Mouse (Mus musculus): ENCODE results near the gene Rap2a. TPM values are rescaled to one million over a fixed set of nuclear protein-coding genes. Genes with fewer than 3 reads are reported as not detected.

Gene Rap2a
- polyA plus RNA-seq (2017; shearing (Covaris generic)) = 2.7 TPM

DNA sequence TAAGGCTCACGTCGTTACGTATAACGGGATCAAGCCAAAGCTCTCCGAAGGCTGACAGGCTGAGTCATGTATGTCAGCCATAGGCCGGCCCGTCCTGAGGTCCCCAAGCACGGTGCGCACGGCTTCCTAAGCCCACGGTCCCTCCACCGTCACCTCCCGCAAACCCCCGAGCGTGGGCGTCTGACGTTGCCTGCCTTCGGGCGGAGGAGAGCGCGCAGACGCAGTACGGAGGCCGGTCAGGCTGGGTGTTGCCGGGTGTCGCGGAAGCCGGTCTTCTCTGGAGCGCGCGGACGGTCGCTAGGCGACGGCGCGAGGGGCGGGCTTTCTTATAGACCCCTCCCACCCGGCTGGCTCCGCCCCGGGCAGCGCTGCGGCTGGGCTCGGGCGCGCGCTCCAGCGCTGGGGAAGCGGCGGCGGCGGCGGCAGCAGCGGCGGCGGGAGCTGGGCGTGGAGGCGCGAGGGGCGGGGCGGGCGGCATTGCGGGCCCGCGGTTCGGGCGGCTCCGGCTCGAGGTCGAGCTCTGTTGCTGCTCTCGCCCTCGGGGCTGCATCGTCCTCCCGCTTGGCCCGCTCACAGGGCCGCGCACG lies at the start of gene Rap2a:
Gene Rap2a (plus strand): TSS at position 463 of the 587 bp plus-strand sequence.

Other genes with a start within 250 kb of the Rap2a start
- 57.7 TPM for gene Mbnl2, start 202.8 kb upstream of the Rap2a start, polyA plus RNA-seq (2017; shearing (Covaris generic))

All from effector memory CD4-positive, alpha-beta T cell, adult 5 months (primary cell).